Mouse (Mus musculus) hindbrain, embryonic 13.5 days (tissue): Measurements from ENCODE around the gene Coq10b. TPM values are rescaled to one million over a fixed set of nuclear protein-coding genes. Genes with fewer than 3 reads are reported as not detected.
"Not testable (repeated sequence)": the region's sequence is repeated elsewhere in the genome, so short reads cannot be mapped to it uniquely, and the experiment has no call there.

Source experiments
- ATAC-seq: fragments of 200-750 bp; cut with Nextera tagmentation; 2 replicates; pipeline ENCODE4 v1.8.0; 2017; ENCODE audit warnings: moderate TSS enrichment; ENCODE audit not compliant: low FRiP score
- H3K27ac ChIP-seq: fragments of 300-500 bp; sonication (generic); 2 replicates; pipeline ENCODE4 v1.5.1; 2015; ENCODE audit warnings: inconsistent platforms, mild to moderate bottlenecking, moderate library complexity
- H3K27me3 ChIP-seq: fragments of 300-500 bp; sonication (generic); 2 replicates; pipeline ENCODE4 v1.6.1; 2015; ENCODE audit warnings: mild to moderate bottlenecking, inconsistent platforms
- H3K36me3 ChIP-seq: fragments of 300-500 bp; sonication (generic); 2 replicates; pipeline ENCODE4 v1.6.1; 2015; ENCODE audit warnings: mild to moderate bottlenecking, inconsistent platforms
- H3K4me1 ChIP-seq: fragments of 300-500 bp; sonication (generic); replicated peaks from 2 replicates; pipeline ENCODE4 v1.6.1; 2015; ENCODE audit warnings: inconsistent platforms
- H3K4me2 ChIP-seq: fragments of 300-500 bp; sonication (generic); 2 replicates; pipeline ENCODE4 v1.6.1; 2015; ENCODE audit warnings: inconsistent platforms, mild to moderate bottlenecking, moderate library complexity
- H3K4me3 ChIP-seq: fragments of 300-500 bp; sonication (generic); 2 replicates; pipeline ENCODE4 v1.5.1; 2015; ENCODE audit warnings: mild to moderate bottlenecking, inconsistent platforms
- H3K9ac ChIP-seq: fragments of 300-500 bp; sonication (generic); 2 replicates; pipeline ENCODE4 v1.6.1; 2015; ENCODE audit warnings: mild to moderate bottlenecking, inconsistent platforms
- H3K9me3 ChIP-seq: fragments of 300-500 bp; sonication (generic); 2 replicates; pipeline ENCODE4 v1.6.1; 2016; ENCODE audit warnings: inconsistent platforms
- WGBS: fragments of 180-500 bp; shearing (Covaris S2); methylation state at CpG from one replicate; pipeline ENCODE4 v1.1.7; 2015; 5-methylcytosine and 5-hydroxymethylcytosine counted together
- polyA plus RNA-seq: library from polyadenylated mRNA; unstranded; fragments of >200 nt; fragmentation: Nextera tagmentation; extraction: Ambion mirVana; gene quantifications from 2 replicates; pipeline ENCODE4 v1.2.1, GENCODE M21; 2015

Coq10b gene
- polyA plus RNA-seq, 1 experiment from 2014 or later, result 33.4 TPM

DNA sequence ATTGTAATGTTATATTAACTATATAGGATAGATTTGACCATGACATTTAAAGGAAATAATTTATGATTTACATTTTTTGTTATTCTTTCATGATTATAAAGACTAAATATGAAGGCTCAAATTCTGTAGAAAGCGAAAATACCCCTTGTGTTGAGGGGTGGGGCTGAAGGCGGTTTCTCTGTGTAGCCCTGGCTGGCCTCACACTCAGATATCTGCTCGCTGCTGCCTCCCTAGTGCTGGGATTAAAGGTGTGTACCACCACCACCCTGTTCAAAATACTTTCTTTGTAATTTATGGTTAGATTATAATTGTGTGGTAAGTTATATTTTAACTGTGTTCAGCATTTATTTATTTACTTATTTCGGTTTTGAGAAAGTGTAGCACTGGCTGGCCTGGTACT, 9.2 kb downstream of the Coq10b start:
- no peaks in the 10 kb centered on the region for H3K9me3 ChIP-seq
- H3K27ac ChIP-seq, result no peak overlapping the region
- no peak overlapping the region for H3K9ac ChIP-seq
- H3K27me3 ChIP-seq, result no peaks in the 10 kb centered on the region
- H3K4me1 ChIP-seq, result no peaks in the 10 kb centered on the region; the same call in 1 of the 2 replicates
- WGBS, result 94% methylated on average over 4 of the region's 4 CpGs
- no peak for ATAC-seq
- no peak overlapping the region for H3K4me3 ChIP-seq
- no peak overlapping the region for H3K4me2 ChIP-seq
- peaks cover 39% of the 10 kb centered on the region for H3K36me3 ChIP-seq

DNA sequence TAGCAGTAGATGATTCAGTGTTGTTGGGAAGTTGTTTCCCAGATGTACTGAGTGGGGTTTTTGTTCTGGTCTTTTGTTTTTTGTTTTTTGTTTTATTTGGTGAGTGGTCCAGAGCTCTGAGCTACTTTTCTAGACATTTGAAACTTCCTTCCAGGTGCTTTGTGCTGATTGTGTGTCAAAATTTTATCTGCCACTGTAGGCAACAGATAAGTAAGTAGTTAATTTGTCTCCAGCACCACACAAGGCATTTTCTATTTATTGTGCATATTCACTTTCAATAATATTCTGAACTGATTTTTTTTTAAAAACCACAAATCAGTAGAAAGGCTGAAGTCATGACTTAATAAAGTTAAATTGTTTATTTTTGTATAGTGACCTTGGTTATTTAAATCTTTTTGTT, 19.8 kb downstream of the Coq10b start:
- H3K4me2 ChIP-seq, H3K9me3 ChIP-seq, H3K9ac ChIP-seq, H3K27me3 ChIP-seq, H3K4me3 ChIP-seq, ATAC-seq, H3K27ac ChIP-seq, H3K4me1 ChIP-seq: not testable (repeated sequence)
- peaks cover 49% of the 10 kb centered on the region for H3K36me3 ChIP-seq

DNA sequence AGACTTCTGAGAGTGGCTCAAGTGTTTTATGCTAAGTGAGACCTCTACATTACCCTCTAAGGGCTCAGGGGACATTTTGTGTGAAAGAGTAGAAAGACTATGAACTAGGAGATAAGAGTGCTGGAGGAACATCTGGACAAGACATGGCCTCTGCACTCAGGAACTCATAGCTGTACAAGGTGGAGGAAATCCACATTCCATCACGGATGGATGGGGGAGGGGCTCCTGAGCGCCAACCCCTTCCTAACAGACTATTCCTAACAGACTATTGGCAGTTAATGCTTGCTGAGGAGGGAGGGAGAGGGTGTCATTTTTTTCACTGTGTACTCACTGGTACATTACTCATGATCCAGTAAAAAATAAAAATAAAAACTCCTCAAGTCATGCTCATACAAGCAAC, 22.2 kb downstream of the Coq10b start:
- no peaks in the 10 kb centered on the region for H3K27me3 ChIP-seq
- no peaks in the 10 kb centered on the region for H3K4me1 ChIP-seq
- H3K4me2 ChIP-seq, result no peak overlapping the region
- no peak overlapping the region for H3K9ac ChIP-seq
- H3K27ac ChIP-seq, result no peak overlapping the region
- ATAC-seq, result no peak
- H3K36me3 ChIP-seq, result peaks cover 54% of the 10 kb centered on the region
- no peak overlapping the region for H3K4me3 ChIP-seq
- 58% methylated on average over 2 of the region's 2 CpGs for WGBS
- no peaks in the 10 kb centered on the region for H3K9me3 ChIP-seq

DNA sequence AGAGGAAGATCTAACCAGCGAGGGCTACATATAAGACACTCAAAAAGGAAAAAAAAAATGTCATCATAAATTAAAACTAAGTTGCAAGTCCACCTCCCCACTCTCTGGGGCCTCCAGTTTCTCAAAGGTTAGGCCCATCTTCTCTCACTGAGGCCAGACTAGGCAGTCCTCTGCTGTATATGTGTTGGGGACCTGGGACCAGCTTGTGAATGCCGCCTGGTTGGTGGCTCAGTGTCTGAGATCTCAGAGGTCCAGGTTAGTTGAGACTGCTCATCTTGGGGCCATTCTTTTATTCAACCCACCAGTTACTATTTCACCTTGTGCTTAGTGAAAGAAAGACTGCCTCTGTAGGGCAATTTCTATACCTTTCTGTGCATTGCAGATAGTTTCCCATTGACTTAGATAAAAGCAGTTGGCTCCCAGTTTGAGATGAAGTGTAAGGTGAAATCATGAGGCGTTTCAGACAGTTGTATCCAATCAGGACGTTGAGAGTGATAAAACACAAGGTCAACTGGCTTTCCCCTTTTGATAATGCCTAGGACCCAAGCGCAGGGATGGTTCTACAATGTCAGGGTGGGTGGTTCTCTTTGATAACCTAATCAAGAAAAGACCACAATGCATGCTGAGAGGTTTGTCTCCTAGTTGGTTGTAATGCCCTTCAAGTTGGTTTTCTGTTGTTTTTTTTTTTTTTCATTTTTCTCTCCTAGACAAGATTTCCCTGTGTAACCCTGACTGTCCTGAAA, 23.3 kb downstream of the Coq10b start:
- H3K9me3 ChIP-seq, result no peaks in the 10 kb centered on the region
- 78% methylated on average over 5 of the region's 5 CpGs for WGBS
- H3K4me3 ChIP-seq, result no peak overlapping the region
- no peak overlapping the region for H3K4me2 ChIP-seq
- no peaks in the 10 kb centered on the region for H3K27me3 ChIP-seq
- H3K4me1 ChIP-seq, result no peaks in the 10 kb centered on the region
- no peak for ATAC-seq
- H3K9ac ChIP-seq, result no peak overlapping the region
- no peak overlapping the region for H3K27ac ChIP-seq
- peaks cover 60% of the 10 kb centered on the region for H3K36me3 ChIP-seq

DNA sequence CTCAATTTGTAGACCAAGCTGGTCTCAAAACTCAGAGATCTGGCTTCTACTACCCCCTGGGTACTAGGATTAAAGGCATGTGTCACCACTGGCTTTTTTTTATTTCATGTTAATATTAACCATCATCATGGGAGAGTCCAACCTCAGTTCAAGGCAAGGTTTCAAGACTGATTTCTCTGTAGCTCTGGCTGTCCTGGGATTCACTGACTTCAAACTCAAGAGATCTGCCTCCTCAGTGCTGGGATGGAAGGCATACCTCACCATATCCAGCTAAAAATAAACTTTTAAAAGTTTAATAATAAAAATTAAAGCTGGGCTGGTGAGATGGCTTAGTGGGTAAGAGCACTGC, 23.8 kb downstream of the Coq10b start:
- no peak overlapping the region for H3K27ac ChIP-seq
- H3K9ac ChIP-seq, result no peak overlapping the region
- peaks cover 60% of the 10 kb centered on the region for H3K36me3 ChIP-seq
- no peak overlapping the region for H3K4me3 ChIP-seq
- no peaks in the 10 kb centered on the region for H3K27me3 ChIP-seq
- no peaks in the 10 kb centered on the region for H3K4me1 ChIP-seq
- no peaks in the 10 kb centered on the region for H3K9me3 ChIP-seq
- H3K4me2 ChIP-seq, result no peak overlapping the region
- ATAC-seq, result no peak

DNA sequence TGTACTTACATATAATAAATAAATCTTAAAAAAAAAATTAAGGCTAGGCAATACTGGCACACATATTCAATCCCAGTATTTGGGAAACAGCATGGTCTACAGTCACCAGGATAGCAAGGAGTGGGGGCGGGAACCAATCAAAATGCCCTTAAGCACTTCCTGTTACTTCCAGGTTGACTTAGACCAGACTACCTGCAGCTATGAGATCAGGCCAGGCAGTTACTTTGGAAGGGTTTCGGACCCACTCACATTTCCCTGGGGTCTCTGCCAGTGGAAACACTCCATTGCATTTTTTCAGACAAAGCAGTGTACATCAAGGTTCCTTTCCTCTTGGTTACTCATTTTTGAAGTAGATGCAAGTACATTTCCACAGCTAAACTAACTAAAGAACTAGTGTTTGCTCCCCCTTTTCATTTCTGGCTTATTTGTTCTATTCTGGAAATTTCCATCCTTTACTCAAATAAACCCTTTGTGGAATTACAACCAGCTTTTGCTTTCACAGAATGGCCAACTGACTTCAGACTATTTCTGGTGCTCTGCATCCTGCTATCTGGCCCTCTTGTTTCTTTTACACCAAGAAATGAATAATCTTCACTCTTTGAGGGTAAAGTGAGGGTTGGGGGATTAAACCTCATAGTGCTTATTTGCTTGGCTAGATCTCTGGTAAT, 24.4 kb downstream of the Coq10b start:
- no peaks in the 10 kb centered on the region for H3K4me1 ChIP-seq
- H3K27ac ChIP-seq, result no peak overlapping the region
- H3K9me3 ChIP-seq, result no peaks in the 10 kb centered on the region
- no peak overlapping the region for H3K4me2 ChIP-seq
- peaks cover 63% of the 10 kb centered on the region for H3K36me3 ChIP-seq
- 82% methylated on average over 2 of the region's 2 CpGs for WGBS
- ATAC-seq, result no peak
- no peak overlapping the region for H3K4me3 ChIP-seq
- no peak overlapping the region for H3K9ac ChIP-seq
- no peaks in the 10 kb centered on the region for H3K27me3 ChIP-seq

DNA sequence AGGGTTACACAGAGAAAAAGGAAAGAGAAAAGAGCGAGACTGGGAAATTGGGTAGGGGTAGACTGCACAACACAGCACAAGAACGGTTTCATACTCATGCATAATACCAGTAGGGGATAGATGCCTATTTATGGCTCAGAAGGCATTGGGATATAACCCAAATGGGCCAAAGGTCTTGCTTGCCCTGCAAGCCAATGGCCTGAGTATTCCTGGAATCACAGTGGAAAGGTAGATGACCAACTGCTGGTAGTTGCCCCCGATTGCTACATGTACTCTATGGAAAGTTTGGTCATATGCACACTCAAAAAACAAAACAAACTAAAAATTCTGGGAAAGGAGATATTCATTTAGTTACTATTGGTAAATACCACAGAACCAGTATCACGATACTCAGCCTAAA, 27.1 kb downstream of the Coq10b start:
- H3K36me3 ChIP-seq, result peaks cover 79% of the 10 kb centered on the region
- 98% methylated on average over 4 of the region's 4 CpGs for WGBS

DNA sequence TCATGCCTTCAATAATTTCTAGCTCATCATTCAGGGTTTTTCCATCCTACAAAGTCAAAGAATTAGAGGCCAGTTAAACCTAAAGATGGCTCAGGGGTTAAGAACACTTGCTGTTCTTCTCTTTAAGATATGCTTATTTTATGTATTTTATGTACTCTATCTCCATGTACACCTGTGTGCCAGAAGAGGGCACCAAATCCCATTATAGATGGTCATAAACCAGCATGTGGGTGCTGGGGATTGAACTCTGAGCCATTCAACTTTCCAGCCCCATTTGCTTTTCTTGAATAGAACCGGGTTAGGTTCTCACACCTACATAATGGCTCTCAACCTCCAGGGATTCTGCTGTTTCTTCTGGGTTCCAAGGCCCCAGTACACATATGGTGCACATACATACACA, 29.5 kb downstream of the Coq10b start:
- Histone ChIP-seq H3K4me1 (peaks cover 31% of the 10 kb centered on the region), H3K9me3 (no peaks in the 10 kb centered on the region), H3K27ac (no peak overlapping the region), H3K27me3 (no peaks in the 10 kb centered on the region), H3K4me2 (no peak overlapping the region), H3K36me3 (peaks cover 75% of the 10 kb centered on the region), H3K4me3 (no peak overlapping the region), H3K9ac (no peak overlapping the region)
- 69% methylated on average over 1 of the region's 1 CpGs for WGBS
- ATAC-seq, result no peak

More for the DNA sequence above, 27.1 kb downstream of the Coq10b start:
- no peak overlapping the region for H3K27ac ChIP-seq
- no peak overlapping the region for H3K4me2 ChIP-seq
- ATAC-seq, result no peak
- no peak overlapping the region for H3K4me3 ChIP-seq
- peaks cover 9% of the 10 kb centered on the region for H3K4me1 ChIP-seq
- H3K9ac ChIP-seq, result no peak overlapping the region
- no peaks in the 10 kb centered on the region for H3K27me3 ChIP-seq
- no peaks in the 10 kb centered on the region for H3K9me3 ChIP-seq

DNA sequence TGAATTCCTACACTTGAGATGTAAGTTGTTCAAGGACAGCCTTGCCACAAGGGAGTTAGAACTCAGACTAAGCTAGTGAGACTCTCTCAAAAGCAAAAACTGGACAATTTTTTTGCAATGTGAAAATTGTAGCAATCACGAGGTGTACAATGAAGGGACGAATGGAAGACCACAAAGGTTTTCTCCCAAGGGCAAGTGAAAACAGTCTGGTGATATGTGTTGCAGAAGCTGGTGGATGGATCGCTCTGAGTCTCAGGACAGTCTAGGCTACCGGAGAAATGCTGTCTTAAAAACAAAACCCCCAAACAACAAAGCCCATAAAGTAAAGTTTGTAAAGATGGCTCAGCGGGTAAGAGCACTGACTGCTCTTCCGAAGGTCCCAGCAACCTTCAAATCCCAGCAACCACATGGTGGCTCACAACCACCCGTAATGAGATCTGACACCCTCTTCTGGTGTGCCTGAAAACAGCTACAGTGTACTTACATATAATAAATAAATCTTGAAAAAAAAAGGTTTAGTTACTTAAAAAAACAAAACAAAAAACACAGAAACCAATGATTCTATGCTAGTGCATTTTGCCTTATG, 33.3 kb downstream of the Coq10b start:
- H3K9ac ChIP-seq, result peak overlapping the region; percentile 43
- H3K27me3 ChIP-seq, result no peaks in the 10 kb centered on the region
- H3K9me3 ChIP-seq, result no peaks in the 10 kb centered on the region
- peaks cover 46% of the 10 kb centered on the region for H3K4me1 ChIP-seq
- ATAC-seq, result no peak
- H3K4me3 ChIP-seq, result peak overlapping the region; percentile 94
- 56% methylated on average over 7 of the region's 7 CpGs for WGBS
- H3K4me2 ChIP-seq, result peak overlapping the region; percentile 95
- H3K36me3 ChIP-seq, result peaks cover 46% of the 10 kb centered on the region
- no peak overlapping the region for H3K27ac ChIP-seq

DNA sequence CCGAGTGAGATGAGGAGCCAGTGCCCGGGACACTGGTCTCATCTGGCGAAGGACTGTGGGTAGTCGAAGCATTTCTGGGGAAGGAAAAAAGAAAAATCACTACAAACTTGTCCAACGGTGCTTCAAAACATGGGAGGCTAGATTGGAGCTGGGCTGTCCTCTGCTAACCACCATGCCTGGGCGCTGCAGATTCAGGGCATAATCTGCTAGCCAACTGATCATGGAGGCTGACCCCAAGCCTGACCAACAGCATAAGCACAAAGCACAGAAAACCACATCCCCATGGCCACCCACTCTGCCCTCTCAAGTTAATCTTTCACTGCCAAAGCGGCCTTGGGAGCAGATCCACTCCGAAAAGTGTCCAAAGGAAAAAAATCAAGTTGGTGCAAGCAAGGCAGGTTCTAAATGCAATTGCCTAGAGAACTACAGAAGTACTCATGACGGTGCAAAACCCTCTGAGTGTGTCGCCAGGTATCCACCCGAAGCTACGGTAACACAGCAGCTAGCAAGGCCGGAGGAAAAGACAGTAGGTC, 34.4 kb downstream of the Coq10b start:
- Histone ChIP-seq H3K4me2 (peak overlapping the region; percentile 95), H3K4me1 (peaks cover 46% of the 10 kb centered on the region), H3K27me3 (no peaks in the 10 kb centered on the region), H3K4me3 (peak overlapping the region; percentile 94), H3K9me3 (no peaks in the 10 kb centered on the region), H3K9ac (peak overlapping the region; percentile 93), H3K36me3 (peaks cover 43% of the 10 kb centered on the region), H3K27ac (peak overlapping the region; percentile 96)
- WGBS, result under 1% methylated on average over 13 of the region's 13 CpGs
- ATAC-seq, result no peak; the same call in 1 of the 2 replicates

DNA sequence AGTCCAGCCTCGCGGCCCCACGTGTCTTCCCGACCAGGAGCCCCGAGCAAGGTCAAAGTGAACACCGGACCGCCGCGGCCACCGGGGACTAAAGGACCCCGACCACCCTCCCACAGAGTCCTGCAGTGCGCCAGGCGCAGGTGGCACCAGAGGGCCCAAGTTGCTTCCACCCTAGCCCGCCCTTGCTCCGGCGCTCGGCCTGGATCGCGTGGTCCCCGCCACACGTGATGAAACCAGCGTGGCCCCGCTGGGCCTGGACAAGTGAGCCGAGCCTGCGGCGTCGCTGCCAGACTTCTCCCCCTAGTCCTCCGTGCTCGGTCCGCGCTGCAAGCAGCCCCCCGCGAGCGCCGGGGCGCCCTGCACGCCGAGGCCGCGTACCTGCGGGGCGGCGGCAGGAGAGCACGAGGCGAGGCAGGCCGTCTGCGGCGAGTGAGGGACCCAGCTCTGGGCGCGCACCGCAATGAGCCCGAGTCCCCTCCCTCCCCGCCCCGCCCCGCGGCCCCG, 34.9 kb downstream of the Coq10b start:
- H3K27ac ChIP-seq, result peak overlapping the region; percentile 96
- H3K27me3 ChIP-seq, result no peaks in the 10 kb centered on the region
- WGBS, result 0% methylated on average over 37 of the region's 57 CpGs
- no peaks in the 10 kb centered on the region for H3K9me3 ChIP-seq
- ATAC-seq, result peak; percentile 59
- H3K4me1 ChIP-seq, result peaks cover 46% of the 10 kb centered on the region
- peak overlapping the region; percentile 94 for H3K4me3 ChIP-seq
- peak overlapping the region; percentile 95 for H3K4me2 ChIP-seq
- peak overlapping the region; percentile 93 for H3K9ac ChIP-seq
- H3K36me3 ChIP-seq, result peaks cover 42% of the 10 kb centered on the region

DNA sequence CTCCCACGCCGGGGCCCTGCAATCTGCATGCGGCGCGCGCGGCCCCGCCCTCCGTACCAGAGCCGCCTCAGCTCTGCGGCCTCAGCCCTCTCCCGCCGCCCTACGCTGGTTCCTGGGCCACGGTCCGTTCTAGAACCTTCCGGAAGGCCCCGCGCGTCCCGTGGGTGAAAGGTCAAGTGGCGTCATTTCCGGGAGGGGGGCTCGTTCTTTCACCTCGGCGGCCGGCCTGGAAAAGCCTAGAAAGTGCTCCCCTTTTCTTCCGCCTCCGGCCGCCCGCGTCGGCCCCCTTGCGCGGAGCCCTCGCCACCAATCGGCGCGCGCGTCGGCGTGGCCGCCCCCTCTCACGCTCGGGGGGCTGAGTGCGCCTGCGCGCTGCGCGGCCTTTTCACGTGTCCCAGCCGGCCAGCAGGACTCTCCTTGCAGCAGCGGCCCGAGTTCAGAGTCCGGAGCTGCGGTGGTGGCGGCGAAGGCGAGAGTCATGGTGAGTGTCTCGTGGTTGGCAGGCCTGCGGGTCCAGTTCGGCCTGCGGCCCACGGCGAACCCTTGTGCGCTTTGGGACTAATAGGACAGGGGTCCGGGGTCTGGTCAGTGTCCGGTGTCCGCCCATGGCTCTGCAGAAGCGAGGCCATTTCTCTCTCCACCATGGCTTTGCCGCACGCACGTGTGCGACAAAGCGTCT, 35.5 kb downstream of the Coq10b start, which contains the start of the genes Hspe1 and Hspd1:
Gene Hspe1 (plus strand): TSS at position 201 of the 679 bp plus-strand sequence.
Gene Hspd1 (minus strand): TSS at position 312 of the 679 bp plus-strand sequence.
- H3K4me3 ChIP-seq, result peak within 1 kb of the TSS; percentile 94
- H3K36me3 ChIP-seq, result peaks cover 36% of the 10 kb centered on the region
- peak within 1 kb of the TSS; percentile 96 for H3K27ac ChIP-seq
- H3K27me3 ChIP-seq, result no peaks in the 10 kb centered on the region
- peak within 1 kb of the TSS; percentile 95 for H3K4me2 ChIP-seq
- H3K4me1 ChIP-seq, result peaks cover 46% of the 10 kb centered on the region
- under 1% methylated on average over 70 of the region's 76 CpGs for WGBS
- H3K9ac ChIP-seq, result peak within 1 kb of the TSS; percentile 93
- H3K9me3 ChIP-seq, result no peaks in the 10 kb centered on the region
- ATAC-seq, result peak; percentile 96
